Mouse (Mus musculus) regulatory T cell (primary cell): Measurements from ENCODE around the gene Phactr3.

ENCODE experiments used
- in situ Hi-C: fragments of 300-600 bp; cut with MboI, MseI; formaldehyde crosslinking; loops from one replicate; pipeline ENCODE4 v1.15.1; 2025; ENCODE audit warnings: high pct_unique_total_duplicates

Gene Phactr3

DNA sequence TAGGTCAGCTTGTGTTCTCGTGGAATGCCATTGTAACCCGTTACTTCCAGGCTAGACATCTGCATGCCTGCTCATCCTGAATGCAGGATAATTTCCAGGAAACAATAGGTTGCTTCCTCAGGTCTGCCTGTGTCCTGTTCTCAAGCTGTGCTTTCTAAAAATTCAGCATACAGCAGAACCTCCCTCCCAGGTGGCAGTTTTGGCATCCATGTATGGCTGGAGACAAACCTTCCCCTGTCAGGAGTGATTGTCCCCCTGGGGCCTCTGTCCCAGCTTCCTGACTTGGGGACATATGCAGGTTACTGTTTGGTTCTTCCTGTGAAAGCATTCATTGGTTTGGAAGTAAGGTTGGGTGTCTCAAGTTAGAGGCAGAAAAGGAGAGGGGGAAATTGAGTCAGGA, 74.7 kb downstream of the Phactr3 start:
- in situ Hi-C loops: no loop called here

DNA sequence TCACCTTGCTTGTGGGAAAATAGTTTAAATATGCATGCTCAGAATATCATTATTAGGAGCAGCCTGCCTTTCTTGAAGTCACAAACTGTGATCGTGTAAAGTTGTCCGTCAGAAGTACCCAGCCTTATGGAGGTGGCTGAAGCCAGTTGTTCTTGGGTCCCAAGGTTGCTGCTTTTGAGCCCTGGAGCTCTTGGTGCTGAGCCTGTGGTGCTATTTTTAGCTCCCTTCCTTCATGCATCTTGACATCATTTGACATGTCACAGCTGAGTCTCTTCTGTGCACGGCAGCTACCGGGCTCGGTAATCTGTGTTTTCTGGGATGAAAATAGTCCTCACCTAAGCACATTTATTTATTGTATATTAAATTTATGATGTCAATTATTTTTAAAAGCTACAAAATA, 76.1 kb downstream of the Phactr3 start:
- in situ Hi-C loops: no loop called here

DNA sequence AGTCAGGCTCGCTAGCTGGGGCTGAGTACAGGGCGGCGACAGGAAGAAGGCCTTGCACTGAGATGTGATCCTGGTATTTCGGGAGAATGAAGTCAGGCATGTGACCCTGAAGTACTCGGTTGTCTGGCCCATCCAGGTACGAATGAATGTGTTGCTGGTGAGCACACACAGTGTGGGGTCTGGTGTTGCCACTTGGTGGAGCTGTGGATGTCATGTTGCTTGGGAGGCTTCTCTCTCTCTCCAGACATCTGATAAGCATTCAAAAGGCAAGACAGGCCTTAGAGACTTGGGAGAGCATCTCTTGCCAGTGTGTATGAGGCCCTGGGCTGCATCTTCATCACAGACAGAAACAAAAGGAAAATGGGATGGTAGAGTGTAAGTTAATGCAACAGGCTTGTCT, 77.3 kb downstream of the Phactr3 start:
- in situ Hi-C loops: no loop called here

DNA sequence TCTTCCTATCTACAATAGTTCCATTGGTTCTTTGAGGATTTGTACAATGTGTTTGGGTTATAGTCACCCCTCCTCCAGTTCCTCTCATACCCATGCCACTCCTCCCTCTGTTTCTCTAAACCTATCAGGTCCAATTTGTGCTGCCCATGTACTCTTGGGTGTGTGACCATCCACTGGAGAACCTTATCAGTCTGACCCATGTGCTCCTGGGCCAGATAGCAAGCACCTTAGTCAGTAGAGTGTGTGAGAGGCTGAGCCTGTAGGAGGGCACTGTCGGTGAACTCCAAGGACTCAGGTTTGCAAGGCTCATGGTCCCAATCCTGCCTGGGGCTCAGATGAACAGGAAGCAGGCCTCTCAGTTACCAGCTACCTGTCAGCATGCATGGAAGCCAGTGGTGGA, 78.8 kb downstream of the Phactr3 start:
- in situ Hi-C loops: no loop called here

DNA sequence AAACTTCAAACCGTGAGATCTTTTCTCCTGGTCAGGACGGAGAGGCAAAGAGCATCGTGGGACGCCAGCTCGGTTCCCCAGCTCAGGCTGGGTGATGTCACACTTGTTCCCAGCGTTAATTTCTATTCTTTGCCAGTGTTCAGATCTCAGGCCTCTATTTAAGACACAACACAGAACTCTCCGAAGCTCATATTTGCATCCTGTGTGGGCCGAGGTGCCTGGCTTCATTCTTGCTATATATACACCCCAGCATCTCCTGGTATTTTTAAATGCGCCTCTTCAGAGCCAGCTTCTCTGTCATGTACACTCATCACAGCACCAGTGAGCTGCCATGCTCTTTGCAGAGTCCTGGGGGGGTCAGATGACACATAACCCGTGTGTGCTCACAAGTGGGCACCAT, 85.7 kb downstream of the Phactr3 start:
- in situ Hi-C loops: no loop called here

DNA sequence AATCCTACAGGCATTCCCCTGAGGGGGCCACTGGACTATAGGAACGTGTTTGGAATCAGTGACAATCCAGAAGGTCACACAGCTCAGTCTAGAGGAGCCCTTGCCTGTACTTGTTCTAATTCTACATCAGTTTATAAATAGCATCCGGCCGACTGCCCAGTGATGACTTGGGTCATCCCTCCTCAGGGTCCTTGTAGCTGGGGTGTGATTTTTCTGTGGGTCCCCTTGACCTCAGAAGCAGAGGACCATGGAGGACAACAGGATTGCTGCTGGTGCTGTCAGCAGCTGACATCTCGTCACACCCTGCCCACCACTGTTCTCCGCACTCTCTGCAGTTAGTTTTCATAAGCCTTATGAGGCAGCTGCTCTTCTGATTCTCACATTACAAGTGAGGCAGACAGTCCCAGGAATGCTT, 89.4 kb downstream of the Phactr3 start:
- in situ Hi-C loops: no loop called here

DNA sequence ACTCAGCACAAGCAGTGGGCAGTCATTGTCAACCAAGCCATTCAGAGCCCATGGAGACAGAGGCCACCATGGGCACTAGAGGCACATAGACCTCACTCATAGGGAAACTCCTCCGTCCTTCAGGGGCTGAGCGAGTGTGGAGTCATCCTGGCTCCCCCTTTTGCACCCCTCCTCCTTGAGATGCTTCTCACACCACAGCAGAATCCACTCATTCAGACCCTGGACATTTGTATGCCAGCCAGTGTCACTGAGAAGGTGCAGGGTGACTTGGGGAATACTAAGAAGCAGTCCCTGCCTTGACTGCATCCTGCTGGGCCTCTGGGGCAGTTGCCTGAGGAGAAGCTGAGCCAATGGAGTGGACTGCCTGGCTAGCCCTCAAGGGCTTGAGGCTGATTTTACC, 95.1 kb downstream of the Phactr3 start:
- in situ Hi-C loops: no loop called here

DNA sequence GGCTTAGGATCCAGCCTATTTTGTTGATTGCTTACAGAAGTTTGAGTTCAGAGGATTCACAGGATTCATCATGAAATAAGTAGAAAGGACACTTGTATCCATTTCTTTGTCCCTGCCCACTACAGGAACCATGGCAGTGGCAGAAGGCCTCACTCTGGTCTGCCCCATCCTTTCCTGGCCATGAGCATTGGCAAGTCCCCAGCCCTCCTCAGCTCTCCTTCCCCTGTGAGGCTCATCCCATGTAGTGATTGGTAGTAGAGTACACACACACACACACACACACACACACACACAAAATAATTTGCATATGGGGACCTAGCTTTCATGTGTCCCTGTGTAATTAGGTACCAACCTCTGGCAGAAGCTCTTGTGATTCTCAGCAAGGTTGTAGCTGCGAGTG, 95.8 kb downstream of the Phactr3 start:
- in situ Hi-C loops: no loop called here

DNA sequence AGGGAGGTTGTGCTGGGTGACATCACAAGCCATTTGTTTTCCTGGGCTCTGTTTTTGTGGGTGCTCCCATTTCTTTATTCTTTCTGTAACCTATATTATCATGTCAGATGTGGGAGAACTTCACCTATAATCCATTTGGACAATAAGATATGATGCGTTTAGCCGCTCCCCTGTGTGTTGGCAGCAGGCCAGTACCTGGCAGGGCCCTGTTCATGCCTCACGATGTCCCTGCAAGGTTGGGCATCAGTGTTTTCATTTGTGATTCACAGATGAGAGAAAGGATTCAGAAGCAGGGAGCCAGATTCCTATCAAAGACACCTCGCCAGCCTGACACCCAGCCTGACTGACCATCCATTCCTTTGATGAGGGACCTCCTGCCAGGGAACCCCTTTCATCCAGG, 99.7 kb downstream of the Phactr3 start:
- in situ Hi-C loops: no loop called here

DNA sequence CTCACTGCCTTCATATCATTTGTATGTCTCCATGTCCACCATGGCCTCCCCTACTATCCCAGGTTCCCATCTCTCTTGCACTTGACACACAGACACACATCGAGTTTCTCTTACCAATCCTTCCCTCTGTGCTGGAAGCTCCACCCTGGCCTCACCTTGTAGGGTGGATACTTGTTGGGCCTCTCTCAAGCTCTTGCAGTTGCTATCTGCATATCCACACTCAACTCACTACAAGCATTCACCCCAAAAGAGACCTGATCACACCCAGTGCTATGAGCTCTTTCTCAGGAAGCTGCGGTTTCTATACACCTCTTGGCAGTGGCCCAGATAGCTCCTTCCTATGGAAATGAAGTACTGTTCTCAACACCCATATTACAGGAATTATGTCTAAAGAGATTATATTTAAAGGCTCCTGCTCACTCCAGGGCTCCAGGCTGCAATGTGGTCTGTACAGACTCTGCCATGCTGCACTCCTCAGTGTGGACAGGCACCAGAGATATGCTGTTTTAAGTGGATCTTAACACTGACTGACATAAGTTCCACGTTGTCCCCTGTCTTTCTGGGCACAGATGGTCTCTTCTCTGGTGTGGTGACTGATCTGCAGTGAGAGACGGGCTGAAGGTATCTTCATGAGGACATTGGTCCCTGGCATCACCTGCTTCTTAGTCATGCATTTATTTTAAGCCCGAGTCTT, 100.8 kb downstream of the Phactr3 start:
- in situ Hi-C loops: no loop called here

DNA sequence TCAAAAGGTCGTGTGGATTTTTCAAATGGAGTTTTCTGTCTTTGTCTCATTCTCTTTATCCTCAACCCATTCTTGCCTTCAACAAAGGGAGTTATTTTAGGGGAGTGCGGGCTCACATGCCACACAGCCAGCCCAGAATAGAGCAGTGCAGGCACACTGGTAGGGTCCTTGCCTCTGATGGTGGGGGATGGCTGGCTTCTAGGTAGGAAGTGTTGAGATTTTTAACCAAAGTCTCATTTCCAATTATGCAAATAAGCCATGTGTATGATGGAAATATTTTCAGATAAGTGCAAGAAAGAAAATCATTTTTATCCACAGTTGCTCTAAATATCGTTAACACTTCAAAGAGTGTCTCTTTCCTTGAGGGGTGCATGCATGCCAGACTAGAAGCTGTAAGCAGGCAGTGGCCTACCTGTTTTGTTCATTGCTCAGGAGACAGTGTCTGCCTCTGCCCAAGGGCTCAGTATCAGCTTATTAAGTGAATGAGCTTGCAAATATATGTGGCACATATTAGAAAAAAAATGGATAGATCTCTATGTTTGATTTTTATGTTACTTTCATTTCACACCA, 101.5 kb downstream of the Phactr3 start:
- in situ Hi-C loops: no loop called here

DNA sequence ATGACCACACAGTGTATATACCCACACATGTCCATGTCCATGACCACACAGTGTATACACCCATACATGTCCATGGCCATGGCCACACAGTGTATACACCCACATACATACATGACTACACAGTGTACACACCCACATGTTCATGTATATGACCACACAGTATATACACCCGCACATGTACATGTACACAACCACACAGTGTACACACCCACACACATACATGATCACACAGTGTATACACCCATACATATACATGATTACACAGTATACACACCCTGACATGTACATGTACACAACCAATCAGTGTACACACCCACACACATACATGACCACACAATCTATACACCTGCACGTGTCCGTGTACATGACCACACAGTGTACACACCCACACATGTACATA, 102.2 kb downstream of the Phactr3 start:
- in situ Hi-C loops: no loop called here

DNA sequence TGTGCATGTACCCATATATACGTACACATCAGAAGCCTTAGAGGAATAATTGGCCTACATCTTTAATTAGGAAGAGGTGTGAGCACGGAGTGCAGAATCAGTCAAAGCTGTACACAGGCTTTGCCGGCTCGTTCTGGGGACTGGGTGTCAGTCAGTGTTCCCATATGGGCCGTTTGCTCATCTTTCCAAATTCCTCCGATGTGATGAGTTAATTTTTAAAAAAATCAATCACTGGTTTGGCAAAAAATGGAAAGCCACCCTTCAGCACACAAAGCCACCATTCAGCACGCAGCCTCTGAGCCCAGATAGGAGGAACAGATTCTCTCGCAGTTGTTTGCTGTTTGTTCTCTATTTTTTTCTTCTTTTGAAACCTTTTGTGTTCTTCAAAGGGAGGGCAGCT, 110.5 kb downstream of the Phactr3 start:
- in situ Hi-C loops: no loop called here

DNA sequence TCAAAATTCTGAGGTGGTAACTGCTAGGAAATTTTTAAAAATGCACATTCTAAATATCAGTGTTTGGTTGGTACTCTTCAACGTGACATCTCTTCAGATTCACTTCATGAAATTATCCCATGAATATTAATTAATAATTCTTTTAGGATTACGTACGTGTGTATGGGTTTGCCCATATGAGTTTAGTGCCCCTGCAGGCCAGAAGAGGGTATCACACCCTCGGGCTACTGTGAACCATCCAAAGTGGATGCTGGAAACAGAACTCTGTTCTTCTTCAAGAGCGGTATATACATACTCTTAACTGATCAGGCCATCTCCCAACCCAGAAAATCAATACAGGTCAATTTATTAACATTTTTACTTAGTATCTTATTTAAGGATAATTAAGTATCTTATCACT, 114.7 kb downstream of the Phactr3 start:
- in situ Hi-C loops: no loop called here

DNA sequence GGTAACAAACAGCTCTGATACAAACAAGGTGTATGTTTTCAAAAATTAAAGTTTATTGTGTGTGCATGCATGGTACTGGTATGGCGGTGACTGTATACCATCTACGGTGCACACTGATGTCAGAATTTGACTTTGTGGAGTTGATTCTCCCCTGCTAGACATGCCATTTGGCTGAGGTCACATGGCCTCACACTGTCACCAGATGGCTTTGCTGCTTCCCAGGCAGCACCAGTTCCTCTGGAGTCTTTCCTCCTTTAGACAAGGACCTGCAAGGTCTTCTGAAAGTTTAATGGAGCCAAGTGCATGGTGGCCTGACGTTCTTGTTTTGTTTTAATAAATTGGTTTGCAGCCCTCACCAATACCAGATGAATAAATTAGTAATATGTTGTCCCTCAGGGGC, 118.3 kb downstream of the Phactr3 start:
- in situ Hi-C loops: no loop called here

DNA sequence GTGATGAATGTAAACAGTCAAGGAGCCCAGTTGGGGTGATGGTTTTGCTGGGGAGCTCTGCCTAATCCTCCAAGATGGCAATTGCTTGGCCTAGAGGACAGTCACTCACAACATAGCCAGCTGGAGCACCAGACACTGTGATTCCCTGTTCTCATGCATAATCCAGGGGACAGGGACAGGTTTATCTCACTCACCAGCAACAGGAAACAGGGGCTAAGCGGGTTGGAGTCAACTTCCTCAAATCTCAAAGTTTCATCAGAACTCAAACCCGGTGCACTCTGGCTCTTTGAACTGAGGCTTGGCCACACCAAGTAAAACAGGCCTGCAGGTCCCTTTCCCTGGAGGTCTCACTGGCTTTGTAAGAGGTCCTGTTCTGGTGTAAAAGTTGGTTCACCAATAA, 119.7 kb downstream of the Phactr3 start:
- in situ Hi-C loops: no loop called here

DNA sequence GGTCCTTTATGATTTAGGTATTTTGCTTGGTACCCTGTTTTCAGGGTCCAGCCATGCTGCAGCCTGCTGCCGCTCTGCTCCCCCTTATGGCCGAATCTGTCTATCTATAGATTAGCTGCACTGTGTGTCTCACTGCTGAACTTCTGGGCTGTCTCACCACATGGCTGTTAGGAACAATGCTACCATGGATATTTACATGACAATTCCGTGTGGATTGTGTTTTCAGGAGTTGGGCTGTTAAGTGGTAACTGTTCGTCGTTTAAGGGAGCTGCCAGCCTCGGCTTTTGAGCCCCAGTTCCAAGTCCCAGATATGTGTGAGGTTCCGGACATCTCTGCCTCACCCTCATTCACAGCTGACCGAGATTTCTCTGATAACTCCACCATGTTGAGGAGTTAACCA, 122.1 kb downstream of the Phactr3 start:
- in situ Hi-C loops: no loop called here

DNA sequence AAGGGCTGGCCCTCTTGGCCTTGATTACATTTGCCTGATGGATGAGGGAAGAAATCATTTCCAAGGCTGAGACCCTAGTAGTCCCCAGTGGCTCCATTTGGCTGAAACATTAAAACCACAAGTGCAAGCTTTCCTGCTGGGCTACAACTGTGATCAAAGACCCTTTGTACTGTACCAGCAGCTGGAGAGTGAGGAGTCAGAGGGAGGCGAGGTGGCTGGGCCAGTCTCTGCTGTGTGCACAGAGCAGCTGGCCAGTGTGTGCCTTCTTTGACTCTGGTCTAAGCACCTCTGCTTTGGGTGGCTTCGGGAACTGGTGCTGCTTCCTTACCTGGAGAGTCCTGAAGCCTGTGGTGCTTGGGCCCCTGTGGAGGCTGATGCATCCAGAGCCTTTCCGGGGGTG, 122.6 kb downstream of the Phactr3 start:
- in situ Hi-C loops: no loop called here

DNA sequence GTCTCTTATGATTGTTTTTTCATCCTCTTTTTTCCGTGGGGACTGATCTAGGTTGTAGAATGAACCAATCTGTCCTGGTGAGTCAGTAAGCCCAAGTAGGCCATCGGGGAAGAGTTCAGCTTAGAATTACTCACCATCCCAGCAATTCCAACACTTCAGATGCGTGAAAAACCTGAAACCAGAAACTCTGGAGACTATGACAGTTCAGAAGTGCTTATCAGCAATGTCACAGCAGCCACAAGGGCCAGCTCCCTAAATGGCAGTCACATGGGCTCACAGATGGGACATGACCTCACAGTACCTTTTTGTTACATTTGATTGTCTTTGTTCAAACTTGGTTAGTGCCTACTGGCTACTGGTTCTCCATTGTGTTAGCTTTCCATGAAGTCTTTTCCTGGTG, 124.2 kb downstream of the Phactr3 start:
- in situ Hi-C loops: no loop called here

DNA sequence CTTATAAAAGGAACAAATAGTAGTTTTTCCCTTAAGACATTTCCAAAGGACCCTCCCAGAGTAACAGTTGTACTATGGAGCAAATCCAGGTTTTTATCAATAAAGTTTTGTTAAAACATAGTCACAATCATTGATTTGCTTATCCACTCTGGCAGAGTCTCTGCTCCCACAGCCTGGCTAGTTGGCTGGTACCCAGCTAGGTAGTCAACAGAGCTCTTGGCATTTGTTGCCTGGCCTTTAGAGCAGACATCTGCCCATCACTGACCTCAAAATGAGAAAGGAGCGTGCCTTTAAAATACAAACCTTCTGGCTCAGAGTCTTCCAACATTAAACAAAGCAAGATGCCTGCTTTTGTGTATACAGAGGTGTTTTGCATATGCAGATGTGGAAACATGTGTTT, 126.1 kb downstream of the Phactr3 start:
- in situ Hi-C loops: no loop called here

DNA sequence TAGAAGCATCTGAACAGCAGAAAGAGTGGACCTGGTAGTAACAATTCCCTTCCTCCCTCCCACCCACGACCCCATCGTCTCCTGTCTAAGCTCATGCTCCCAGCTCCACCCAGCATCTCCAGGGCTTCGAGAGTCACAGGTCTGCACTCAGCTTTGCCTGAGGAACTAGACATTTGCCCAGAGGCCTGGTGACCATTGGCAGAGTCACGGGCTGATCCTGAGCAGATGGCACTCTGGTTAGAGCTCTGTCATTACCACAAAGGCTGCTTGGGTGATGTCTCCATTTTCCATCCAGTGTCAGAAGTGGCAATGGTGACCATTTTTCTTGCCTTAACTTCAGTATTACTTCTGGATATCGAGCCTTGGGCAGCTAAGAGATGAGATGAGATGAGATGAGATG, 127.1 kb downstream of the Phactr3 start:
- in situ Hi-C loops: no loop called here

DNA sequence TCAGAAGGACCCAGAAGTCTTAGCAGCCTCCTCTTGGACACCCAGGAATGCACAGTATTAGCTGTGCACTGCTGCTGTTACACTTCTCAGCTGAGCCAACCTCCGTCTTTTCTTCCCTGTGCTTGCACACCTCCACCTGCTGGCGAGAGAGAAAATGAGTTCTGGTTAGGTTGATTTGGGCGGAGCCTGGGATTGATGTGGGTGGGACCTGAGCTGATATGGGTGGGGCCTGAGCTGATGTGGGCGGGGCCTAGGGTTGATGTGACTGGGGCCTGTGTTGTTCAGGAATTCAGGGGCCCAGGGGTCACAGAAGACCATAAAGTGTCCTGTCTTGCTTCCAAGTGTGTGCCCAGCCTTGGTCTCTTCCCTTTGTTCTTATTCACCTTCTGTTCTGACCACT, 128.0 kb downstream of the Phactr3 start:
- in situ Hi-C loops: no loop called here

DNA sequence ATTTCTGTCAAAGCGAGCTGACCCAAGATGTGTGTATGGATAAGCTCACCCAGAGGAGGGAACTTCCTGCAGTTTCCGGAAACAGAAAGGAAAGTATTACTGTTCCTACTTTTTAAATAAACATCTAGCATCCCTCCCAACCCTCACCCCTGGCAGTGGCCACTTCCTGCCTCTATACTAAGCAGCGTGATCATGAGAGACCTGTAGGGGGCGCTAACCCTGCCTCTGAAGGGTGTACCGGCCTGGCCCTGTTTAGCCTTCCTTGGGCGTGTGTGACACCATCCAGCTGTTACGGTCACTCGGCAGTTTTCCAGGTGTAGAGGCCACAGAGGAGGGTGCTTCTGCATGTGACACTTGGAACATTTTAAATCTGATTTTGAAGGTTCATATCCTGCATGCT, 128.5 kb downstream of the Phactr3 start:
- in situ Hi-C loops: no loop called here
